Mouse (Mus musculus) CH12.LX (cell line): Measurements from ENCODE around the gene B3gntl1.

Experiments
- CHD1 ChIP-seq: IDR thresholded peaks from 2 replicates; pipeline ENCODE4 v1.6.1; 2012; ENCODE audit warnings: low read depth, low read length, improper control_type of control experiment, inconsistent platforms
- CTCF ChIP-seq, 2 experiments: IDR thresholded peaks in 1 of 2; conservative IDR thresholded peaks in 1 of 2; 2 replicates each; pipeline ENCODE4 v1.5.1; 2011 to 2012; ENCODE audit warnings: low read depth in 2 of 2, low read length in 2 of 2, improper control_type of control experiment in 1 of 2, inconsistent platforms in 1 of 2, mild to moderate bottlenecking in 1 of 2, moderate library complexity in 1 of 2
- EP300 ChIP-seq: IDR thresholded peaks from 2 replicates; pipeline ENCODE4 v1.6.1; 2011; ENCODE audit warnings: low read length, improper control_type of control experiment
- HCFC1 ChIP-seq: IDR thresholded peaks from 2 replicates; pipeline ENCODE4 v1.6.1; 2012; ENCODE audit warnings: low read depth, mild to moderate bottlenecking, inconsistent platforms, low read length, improper control_type of control experiment
- KAT2A ChIP-seq: IDR thresholded peaks from 2 replicates; pipeline ENCODE4 v1.6.1; 2012; ENCODE audit warnings: low read length, improper control_type of control experiment, inconsistent platforms; ENCODE audit not compliant: insufficient replicate concordance
- MAZ ChIP-seq: IDR thresholded peaks from 2 replicates; pipeline ENCODE4 v1.6.1; 2012; ENCODE audit warnings: low read depth, mild to moderate bottlenecking, inconsistent platforms, low read length, improper control_type of control experiment, moderate library complexity
- MEF2A ChIP-seq: IDR thresholded peaks from 2 replicates; pipeline ENCODE4 v1.6.1; 2014; ENCODE audit warnings: low read depth, mild to moderate bottlenecking, inconsistent platforms, low read length, improper control_type of control experiment, borderline replicate concordance
- NELFE ChIP-seq: IDR thresholded peaks from 2 replicates; pipeline ENCODE4 v1.6.1; 2011; ENCODE audit warnings: low read depth, low read length, improper control_type of control experiment
- POLR2A ChIP-seq: IDR thresholded peaks from 2 replicates; pipeline ENCODE4 v1.6.1; 2011; ENCODE audit warnings: low read depth, mild to moderate bottlenecking, improper control_type of control experiment, low read length
- TBP ChIP-seq: conservative IDR thresholded peaks from 2 replicates; pipeline ENCODE4 v1.6.1; 2011; ENCODE audit warnings: low read depth, low read length, improper control_type of control experiment
- ZC3H11A ChIP-seq: IDR thresholded peaks from 2 replicates; pipeline ENCODE4 v1.6.1; 2012; ENCODE audit warnings: low read depth, mild to moderate bottlenecking, inconsistent platforms, low read length, improper control_type of control experiment

DNA sequence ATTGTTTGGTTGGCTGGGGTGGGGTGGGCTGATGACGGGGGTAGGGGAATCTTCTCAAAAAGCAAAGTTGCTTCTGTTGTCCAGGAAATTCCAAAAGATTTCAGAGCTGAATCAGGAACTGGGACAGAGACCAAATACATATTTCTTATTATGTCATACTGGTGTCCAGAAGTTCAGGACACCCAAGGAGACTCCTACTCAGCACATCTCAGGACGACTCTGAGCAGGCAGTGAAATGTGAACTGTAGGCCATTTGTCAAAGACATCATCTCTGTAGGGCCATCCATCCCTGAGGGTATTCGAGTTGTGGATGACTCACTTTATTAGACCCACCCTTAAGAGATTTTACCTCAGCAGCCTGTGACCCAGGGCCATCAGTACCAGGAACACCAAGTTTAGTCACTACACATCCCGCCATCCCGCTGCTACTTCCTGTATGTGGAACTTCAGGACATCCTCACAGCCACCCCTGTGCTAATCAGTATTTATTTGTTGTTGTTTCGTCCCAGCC, 12.6 kb upstream of the B3gntl1 start:
- TF ChIP-seq MEF2A: no peak
- TF ChIP-seq POLR2A: no peak
- TF ChIP-seq KAT2A: no peak
- TF ChIP-seq MAZ: no peak
- TF ChIP-seq CTCF (conservative IDR thresholded peaks at IDR 0.05 in 1 of 2, IDR thresholded peaks at IDR 0.05 in 1 of 2; ENCODE audit: low read depth in 2 of 2, low read length in 2 of 2): no peak
- no peak for TF ChIP-seq NELFE
- no peak for TF ChIP-seq TBP
- no peak for TF ChIP-seq HCFC1
- TF ChIP-seq EP300: no peak
- TF ChIP-seq ZC3H11A: no peak
- no peak for TF ChIP-seq CHD1
